Mouse (Mus musculus) hematopoietic multipotent progenitor cell, adult 10-12 weeks (in vitro differentiated cells): ENCODE results near the gene Bsn. TPM values are rescaled to one million over a fixed set of nuclear protein-coding genes. Genes with fewer than 3 reads are reported as not detected.

Experiments
- polyA plus RNA-seq: library from polyadenylated mRNA; stranded (reverse); fragments of >175 nt; gene quantifications from 2 replicates; pipeline ENCODE4 v1.2.3, GENCODE M21; 2012; ENCODE audit warnings: low replicate concordance

Gene Bsn
- polyA plus RNA-seq = 1.6 and 2.0 TPM in 2 replicates

GRCm38 (mm10) chr9:108189787-108190679 is at the start of gene Bsn:
Bsn (minus strand) TSS chr9:108190384.

GRCm38 (mm10) chr9:108094184-108094941 is 95.8 kb downstream of the Bsn start, which contains the start of gene Apeh:
Apeh (minus strand) TSS chr9:108094606.

GRCm38 (mm10) chr9:108082988-108083431 is 107.2 kb downstream of the Bsn start, which contains the start of gene Rnf123:
Rnf123 (minus strand) TSS chr9:108083346.

GRCm38 (mm10) chr9:108080168-108080567 is 110.0 kb downstream of the Bsn start, which contains the start of gene Mst1:
Mst1 (plus strand) TSS chr9:108080436.

GRCm38 (mm10) chr9:108052885-108053664 is 137.1 kb downstream of the Bsn start, which contains the start of gene Amigo3:
Amigo3 (plus strand) TSS chr9:108053159.

GRCm38 (mm10) chr9:108049016-108049455 is 141.1 kb downstream of the Bsn start, which contains the start of gene Gmppb:
Gmppb (plus strand) TSS chr9:108049242.

Other genes with a start within 250 kb of the Bsn start
- gene Traip, start 240.2 kb downstream of the Bsn start, polyA plus RNA-seq = 0.30 and 1.8 TPM in 2 replicates
- gene Uba7, start 214.9 kb downstream of the Bsn start, polyA plus RNA-seq = 56.6 and 109 TPM in 2 replicates
- 0.22 TPM in 1 of 2 replicates, not detected in the other for gene Gm20661, start 207.3 kb downstream of the Bsn start, polyA plus RNA-seq
- gene Inka1, start 204.5 kb downstream of the Bsn start, polyA plus RNA-seq = 11.6 and 13.4 TPM in 2 replicates
- 0.15 TPM in 1 of 2 replicates, not detected in the other for gene Cdhr4, start 197.9 kb downstream of the Bsn start, polyA plus RNA-seq
- gene Gm20662, start 194.0 kb downstream of the Bsn start, polyA plus RNA-seq = 0.58 TPM in 1 of 2 replicates, not detected in the other
- 163 and 228 TPM in 2 replicates for gene Ip6k1, start 187.9 kb downstream of the Bsn start, polyA plus RNA-seq
- 4.6 and 5.8 TPM in 2 replicates for gene Gmppb, start 141.1 kb downstream of the Bsn start, polyA plus RNA-seq
- 0.22 and 0.61 TPM in 2 replicates for gene Amigo3, start 137.2 kb downstream of the Bsn start, polyA plus RNA-seq
- 0.10 and 1.0 TPM in 2 replicates for gene Mst1, start 109.9 kb downstream of the Bsn start, polyA plus RNA-seq
- 83.2 and 287 TPM in 2 replicates for gene Rnf123, start 107.0 kb downstream of the Bsn start, polyA plus RNA-seq
- 50.4 and 78.3 TPM in 2 replicates for gene Apeh, start 95.8 kb downstream of the Bsn start, polyA plus RNA-seq
- gene Dag1, start 73.6 kb upstream of the Bsn start, polyA plus RNA-seq = 20.6 and 21.7 TPM in 2 replicates
- gene Nicn1, start 100.0 kb upstream of the Bsn start, polyA plus RNA-seq = 0.24 and 0.65 TPM in 2 replicates
- 0.12 and 0.45 TPM in 2 replicates for gene Amt, start 106.5 kb upstream of the Bsn start, polyA plus RNA-seq
- gene Rhoa, start 115.7 kb upstream of the Bsn start, polyA plus RNA-seq = 168 and 183 TPM in 2 replicates
- gene Tcta, start 115.8 kb upstream of the Bsn start, polyA plus RNA-seq = 3.9 and 6.1 TPM in 2 replicates
- gene Gpx1, start 148.5 kb upstream of the Bsn start, polyA plus RNA-seq = 259 and 377 TPM in 2 replicates
- 18.2 and 114 TPM in 2 replicates for gene Usp4, start 157.5 kb upstream of the Bsn start, polyA plus RNA-seq
- gene 1700102P08Rik, start 202.4 kb upstream of the Bsn start, polyA plus RNA-seq = 3.3 and 5.5 TPM in 2 replicates
- 0.08 TPM in 1 of 2 replicates, not detected in the other for gene Ccdc36, start 238.1 kb upstream of the Bsn start, polyA plus RNA-seq
- gene BC048562, start 246.1 kb upstream of the Bsn start, polyA plus RNA-seq = not detected in 2 replicates